Mouse (Mus musculus) gastrocnemius, postnatal 36 days (tissue): ENCODE data around the gene Atad3a. TPM values are rescaled to one million over a fixed set of nuclear protein-coding genes. Genes with fewer than 3 reads are reported as not detected.

Source experiments
- DNase-seq, 2 experiments: peaks; one replicate each; pipeline ENCODE4 v3.0.0; 2022
- intact Hi-C: fragments of 180-260 bp; cut with DNase I; formaldehyde crosslinking; loops from one replicate; pipeline ENCODE4 v1.15.1; 2025
- total RNA-seq, 2 experiments: library from RNA; stranded (reverse); gene quantifications; 2 replicates each; pipeline ENCODE4 v1.2.3; 2021

Atad3a gene
- total RNA-seq, 2 experiments from 2014 or later = 23.7 to 26.6 TPM

DNA sequence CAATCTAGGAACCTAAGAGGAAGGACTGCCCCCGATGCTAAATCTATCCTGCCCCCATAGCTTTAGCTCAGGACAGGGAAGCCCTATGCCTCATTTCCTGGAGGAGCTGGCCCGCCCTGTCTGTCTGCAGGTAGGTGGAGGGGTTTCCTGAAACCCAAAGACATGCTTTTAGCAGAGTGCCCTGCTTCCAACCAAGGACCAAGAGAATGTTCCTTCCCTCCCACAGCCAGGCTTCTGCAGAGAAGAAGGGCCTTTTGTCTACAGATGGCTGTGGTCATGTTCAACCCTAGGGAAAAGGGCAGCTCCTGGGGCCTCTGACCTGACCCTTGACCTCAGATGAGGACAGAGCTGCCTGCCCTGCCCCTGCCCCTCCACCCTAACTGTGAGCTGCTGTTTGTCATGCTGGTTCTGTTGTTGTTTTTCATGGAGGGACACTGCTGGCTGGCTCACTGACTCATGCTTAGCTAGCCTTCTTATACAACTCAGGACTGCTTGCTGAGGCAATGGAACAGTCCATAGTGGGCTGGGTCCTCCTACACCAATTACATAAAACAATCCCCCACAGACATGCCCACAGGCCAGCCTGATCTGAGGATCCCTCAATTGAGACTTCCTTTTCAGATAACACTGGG lies 15.9 kb upstream of the Atad3a start:
- no peak for DNase-seq
- intact Hi-C loops = no loop called here

DNA sequence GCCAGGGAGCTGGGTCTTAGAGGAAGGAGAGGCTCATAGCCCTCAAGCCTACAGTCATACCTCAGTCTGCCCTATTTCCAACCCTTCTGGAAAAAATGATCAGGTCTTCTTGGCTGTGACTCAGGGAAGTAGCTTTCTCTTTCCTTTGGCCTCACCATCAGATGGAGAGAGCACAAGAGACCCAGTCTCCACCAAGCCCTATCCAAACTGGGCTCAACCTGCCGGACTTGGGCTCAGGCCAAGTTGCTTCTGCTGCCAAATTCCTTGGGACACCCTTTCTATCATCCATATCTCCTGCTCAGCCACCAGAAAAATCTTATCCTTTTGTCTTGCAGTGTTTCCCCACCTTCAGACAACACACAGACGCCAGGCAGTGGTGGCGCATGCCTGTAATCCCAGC lies 15.0 kb upstream of the Atad3a start:
- peak; percentile 39 to 46 for DNase-seq
- intact Hi-C loops = no loop called here

DNA sequence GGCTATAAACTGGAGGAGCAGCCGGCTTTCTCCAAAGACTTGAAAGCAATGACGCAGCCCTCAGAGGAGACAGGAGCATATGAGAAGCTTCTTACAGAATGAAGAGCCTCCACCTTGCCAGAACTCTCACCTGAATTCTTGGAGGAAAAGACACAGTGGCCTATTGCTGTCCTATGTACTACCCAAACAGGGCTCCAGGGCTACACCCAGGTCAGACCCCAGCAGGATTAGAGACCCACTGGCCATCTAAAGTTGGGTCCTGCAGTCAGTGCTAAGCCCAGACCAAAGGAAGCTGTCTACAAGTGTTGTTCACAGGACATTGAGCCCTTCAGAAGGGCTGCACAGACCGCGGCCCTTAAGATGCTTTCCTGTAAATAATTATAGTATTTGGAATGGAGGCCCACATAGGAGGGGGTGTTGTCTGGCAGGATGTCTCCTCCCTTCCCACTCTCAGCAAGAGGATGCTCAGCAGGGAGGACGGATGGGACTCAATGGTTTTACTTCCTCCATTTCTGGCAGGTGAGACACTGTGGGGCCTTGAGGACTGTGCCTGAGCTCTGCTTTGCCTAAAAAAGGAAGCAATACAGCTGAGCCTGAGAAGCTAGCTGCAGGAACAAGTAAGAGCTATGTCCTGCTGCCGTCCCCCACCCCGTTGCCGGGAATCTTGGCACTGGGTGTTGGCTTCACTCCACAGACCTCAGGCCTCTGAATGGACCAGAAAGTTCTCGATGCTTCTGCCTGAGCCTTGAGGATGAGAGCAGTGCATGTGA lies 14.3 kb upstream of the Atad3a start:
- intact Hi-C loops = no loop called here
- DNase-seq = peak; percentile 62 to 64

DNA sequence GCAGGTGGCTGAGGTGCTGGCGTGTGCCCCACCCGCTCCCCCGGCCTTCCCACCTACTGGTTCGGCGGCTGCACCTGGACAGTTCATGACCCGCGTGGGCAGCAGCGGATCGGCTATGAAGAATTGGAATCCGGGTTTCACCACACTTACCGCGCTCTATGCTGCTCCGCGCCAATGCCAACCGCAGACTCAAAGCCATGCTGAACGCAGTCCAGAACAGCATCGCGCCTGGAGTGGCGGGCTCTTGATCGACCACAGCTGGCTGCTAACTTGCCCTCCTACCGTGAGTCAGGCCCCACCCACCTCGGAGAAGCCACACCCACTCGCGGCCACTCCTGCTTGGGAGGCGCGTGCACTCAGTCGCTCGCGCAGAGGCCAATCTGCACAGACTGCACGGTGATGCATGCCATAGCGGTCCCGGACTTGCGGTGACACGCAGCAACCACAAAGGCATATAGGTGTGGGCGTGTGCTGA lies 13.4 kb upstream of the Atad3a start, which contains the start of gene Vwa1:
Gene Vwa1, minus strand, starts transcription at position 419 of the 475 bp plus-strand sequence.
- intact Hi-C loops = no loop called here
- DNase-seq = peak; percentile 87 to 93

DNA sequence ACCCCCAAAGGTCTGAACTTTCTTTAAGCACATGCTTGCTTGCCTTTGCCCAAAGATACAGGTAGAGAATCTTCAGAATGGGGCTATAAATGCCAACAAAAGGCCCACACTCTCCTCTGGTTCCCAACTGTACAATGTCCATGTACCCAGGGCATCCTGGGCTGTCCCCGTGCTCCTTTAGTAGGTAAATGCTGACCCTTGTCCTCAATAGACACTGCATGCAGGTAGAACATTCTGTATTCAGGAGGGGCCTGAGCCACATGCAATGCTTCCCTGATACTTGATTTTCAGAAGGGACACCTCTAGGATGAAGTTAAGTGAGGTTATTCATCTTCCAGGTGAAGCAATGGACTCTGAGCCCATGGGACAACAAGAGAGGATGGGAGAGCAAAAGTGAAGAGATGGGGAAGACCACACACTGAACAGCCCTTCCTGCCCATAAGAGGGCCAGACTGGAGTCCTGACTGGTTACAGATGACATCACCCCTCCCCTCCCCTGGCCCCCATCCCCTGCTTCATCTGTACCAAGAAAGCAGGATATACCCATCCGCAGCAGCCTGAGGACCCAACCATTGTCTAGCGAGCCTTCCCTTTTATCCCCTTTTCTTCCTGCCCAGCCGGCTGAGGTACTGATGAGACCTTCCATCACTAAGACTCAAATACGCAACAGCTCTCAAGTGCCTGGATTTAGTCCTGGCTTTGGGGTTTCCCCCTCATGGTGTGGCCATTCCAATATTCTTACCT lies 12.6 kb upstream of the Atad3a start:
- no peak for DNase-seq
- intact Hi-C loops = no loop called here

DNA sequence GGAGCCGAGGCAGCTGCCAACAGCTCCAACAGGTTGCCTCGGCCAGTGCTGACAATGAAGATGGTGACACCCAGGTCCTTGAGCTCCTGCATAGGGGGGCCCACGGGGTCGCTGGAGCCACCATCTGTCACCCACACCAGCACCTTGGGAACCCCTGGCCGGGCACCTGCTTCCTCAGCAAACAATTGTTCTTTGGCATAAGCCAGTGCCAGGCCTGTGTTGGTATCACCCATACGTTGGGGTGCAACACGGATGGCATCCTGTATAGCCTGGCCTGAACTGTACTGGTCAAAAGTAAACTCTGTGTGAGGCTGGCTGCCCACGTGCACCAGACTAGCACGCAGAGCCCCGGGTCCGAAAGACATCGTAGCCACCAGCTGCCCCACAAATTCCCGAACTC lies 11.9 kb upstream of the Atad3a start:
- intact Hi-C loops = no loop called here
- no peak for DNase-seq

DNA sequence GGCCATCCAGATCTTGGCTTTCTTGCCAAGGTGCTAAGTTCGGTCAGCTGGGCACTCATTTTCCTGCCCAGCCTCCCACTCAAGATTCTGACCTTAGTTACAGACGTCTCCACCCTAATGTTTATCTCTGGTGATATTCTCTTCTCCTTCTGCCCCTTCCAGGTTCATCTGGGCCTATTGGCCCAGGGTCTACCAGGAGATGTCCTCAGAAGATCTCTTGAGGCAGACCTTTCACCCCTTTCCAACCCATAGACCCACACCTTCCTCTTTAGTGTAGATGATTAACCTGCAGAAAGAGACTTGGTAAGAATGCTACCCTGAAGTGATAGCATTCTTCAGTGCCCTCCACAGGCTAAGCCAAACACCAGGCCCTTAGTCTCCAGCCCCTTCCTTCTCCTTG lies 10.8 kb upstream of the Atad3a start:
- no peak for DNase-seq
- intact Hi-C loops = no loop called here

DNA sequence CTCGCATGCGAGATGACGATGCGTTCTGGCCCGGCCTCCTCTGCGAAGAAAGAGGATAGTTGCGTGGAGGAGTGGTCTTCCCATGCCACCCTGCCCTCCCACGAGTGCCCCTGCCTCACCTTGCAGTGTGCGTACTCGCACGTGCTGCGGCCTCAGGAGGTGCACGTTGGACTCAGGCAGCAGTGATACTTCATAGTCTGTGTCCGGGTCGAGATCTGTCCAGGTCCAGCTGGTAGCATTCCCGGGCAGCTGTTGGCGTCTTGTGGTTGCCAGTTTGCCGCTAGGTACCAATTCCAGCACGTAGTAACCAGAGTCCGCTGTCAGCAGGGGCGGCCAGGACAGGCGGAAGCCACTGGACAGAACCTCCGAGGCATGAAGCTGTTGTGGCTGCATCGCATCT lies 9.7 kb upstream of the Atad3a start:
- intact Hi-C loops = loop anchor here (1.0 kb wide), 1 partner anchor 13 kb away; no protein-coding TSS in a partner anchor
- DNase-seq = peak; percentile 62 to 75

DNA sequence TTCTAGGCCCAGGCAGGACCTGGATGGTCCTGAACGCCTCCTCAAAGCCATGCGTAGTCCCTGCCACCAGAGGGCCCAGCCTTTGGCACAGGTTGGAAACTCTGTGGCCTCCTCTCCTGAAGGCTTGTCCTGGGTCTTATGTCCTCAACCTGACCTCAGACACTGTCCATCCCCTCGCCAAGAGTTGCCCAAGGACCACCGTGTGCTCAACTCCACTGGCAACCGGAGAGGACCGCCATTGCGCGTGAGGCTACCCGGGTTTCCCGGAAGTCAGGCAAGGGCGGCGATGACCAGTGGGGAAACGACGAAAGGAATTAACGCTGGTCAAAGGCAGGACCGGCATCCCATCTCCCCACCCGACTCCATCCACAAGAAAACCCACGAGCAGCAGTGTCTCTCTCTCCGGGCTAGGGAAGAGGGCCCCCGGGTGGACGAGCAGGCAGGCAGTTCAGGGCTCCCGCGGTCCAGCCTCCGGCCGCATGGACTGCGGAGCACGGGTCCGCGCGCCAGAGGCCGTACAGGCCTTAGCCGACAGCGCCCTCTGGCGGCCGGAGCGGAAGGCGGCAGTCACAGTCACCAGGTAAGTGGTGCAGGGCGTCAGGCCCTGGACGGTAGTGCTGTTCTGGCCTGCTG lies 9.1 kb upstream of the Atad3a start:
- peak; percentile 87 to 90 for DNase-seq
- intact Hi-C loops = loop anchor here (1.0 to 5.0 kb wide), 2 partner anchors 13 to 48 kb away; no protein-coding TSS in a partner anchor

DNA sequence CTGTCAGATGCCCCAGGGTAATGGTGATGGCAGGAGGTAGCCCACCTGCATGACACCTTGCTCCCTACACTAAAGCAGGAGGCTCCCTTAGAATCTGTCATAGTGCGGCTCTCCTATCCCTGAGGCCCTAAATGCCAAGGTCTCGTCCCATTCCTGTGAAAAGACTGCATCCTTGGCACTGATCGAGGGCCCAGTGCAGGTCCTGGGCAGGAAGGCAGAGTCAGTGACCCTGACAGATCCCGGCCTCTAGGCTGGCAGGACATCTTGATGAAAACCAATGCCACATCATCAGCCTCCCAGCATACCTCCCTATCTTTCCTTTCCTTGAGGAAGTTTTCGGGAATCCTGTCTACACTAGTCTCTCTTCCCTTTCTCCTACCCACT lies 8.6 kb upstream of the Atad3a start:
- no peak for DNase-seq
- intact Hi-C loops = loop anchor here (5.0 kb wide), 1 partner anchor 47 kb away; no protein-coding TSS in a partner anchor

DNA sequence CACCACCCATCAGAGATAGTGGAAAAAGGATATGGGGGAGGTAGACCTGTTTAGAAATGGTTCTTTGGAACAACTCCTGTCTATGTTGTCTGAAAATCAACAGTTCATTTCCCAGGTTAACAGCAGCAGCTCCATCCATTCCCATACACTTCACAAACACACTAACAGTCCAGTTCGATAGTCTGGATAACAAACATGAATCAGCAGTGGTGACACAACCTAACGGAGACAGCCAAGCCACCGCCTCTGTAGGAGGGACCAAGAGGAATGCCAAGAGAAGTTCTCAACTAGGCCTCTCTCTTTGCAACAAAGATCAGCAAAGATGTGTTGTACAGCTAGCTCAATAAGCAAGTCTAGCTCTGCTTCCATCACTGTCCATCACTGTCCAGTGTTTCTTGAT lies 1.5 kb upstream of the Atad3a start:
- intact Hi-C loops = no loop called here
- no peak for DNase-seq

DNA sequence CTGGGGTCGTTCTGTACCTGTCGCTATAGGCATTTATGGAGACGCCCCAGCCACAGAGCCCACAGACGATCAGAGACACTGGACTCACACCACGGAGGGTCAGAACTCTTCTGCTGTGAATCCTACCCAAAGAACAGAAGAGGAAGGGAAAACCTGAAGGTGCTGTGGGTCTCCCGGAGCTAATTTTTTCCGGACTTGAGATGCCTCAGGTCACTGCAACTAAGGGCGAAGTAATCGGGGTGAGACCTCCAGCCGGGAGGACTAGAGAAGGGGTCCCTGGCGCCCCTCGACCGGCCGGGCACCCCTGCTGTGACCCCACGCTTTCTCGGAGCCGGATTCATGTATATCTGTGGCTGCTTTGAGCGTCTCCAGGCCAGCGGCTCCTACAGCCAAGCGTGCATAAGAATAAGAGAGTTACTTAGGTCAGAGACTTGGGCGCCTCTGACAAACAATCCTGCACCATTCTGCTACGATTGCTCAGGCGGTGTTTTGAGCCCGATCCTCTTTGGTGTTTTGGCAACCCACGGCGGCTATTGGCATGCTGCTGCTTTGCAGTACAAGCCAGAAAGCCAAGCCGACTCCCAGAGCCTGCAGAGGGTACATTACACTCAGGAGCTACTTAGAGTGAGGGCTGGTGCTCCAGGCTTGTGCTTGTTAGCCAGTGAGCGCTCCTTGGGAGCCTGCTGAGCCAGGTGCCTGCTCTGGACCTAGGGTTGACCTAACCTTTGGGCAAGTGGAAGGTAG lies 635 bp upstream of the Atad3a start:
- DNase-seq = no peak
- intact Hi-C loops = no loop called here

DNA sequence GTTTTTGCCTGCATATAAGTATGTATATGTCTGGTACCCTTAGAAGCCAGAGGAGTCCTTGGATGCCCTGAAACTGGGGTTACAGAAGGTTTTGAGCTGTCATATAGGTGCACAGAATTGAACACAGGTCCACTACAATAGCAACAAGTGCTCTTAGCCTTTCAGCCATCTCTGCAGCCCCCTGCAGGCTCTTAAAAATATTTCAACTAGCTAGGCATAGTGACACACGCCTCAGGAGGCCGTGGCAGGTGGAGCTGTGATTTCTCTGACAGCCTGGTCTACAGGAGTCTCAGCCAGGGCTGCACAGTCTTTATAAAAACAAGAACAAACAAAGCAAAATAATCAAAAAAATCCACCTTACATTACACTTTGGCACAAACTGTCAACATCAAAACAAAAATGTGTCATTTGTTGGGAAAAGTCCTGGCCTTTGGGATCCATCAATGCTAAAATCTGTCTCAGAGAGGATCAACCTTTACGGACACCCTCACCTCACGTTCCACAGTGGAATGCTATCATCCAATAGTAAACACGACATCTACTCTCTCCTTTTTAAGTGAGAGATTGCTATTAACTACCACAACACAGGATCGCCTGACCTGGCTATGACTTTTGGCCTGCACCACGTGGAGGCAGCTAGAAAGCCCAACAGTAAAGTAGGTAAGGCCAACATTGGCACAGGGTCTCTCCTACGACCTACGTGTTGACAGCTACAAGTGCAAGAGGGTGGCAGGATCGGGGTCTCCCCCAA lies 856 bp downstream of the Atad3a start:
- DNase-seq = no peak
- intact Hi-C loops = no loop called here

DNA sequence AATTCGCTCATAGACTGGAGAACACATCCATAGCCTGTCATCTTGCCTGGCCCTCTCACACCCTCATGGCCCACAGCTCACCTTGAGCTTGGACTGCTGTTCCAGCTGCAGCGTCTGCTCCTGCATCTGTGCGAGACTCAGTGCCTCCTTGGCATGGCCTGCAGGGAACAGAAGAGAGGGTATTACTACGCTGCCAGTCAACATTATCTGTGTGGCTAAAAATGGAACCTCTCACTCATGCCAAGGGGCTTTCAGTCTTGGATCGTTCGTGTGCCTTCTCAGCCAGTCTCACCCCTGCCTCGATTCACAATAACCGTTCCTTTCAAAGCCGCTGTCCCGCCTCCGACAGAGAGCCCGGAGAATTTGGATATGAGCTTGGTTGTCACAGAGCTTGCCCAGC lies 3.9 kb downstream of the Atad3a start:
- no peak for DNase-seq
- intact Hi-C loops = no loop called here

DNA sequence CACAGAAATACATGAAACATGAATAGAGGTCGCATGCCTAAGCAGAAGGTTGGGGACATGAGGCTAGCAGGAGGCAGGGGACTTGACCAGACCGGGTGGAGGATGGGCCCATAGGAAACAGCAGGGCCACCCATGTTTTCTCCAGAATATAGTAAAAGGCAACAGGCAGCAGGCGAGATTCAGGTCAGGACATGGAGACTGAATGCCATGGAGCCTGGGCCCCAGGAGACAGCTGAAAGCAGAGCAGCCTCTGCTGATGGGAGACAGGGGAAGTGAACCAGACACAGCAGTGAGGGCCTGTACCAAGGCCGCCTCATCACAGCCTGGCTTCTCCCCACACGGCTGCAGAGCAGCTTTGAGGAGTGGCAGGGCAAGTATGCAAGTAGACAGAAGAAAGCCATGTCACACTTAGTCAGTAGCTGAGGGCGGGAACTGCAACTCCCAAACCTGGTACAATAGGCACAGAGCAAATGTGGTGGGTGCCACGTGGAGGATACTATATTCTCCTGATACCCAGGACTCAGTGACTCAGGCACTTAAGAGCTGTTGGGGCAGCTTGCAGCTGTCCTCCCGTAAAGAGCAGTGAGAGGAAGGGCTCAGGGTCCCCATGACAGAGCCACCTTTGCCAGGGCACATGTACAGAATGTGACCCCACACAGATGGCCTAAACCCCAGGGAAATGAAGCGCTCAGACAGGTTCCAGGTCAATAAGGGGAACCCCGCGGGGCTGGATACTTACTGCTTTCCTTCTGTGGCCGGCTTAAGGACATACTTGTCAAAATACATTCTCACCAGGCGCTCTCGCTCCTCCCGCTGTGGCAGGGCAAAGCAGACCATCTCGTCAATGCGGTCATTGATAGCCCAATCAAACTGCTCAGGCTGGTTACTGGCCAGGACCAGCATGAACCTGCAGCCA lies 14.1 kb downstream of the Atad3a start:
- no peak for DNase-seq
- intact Hi-C loops = no loop called here

DNA sequence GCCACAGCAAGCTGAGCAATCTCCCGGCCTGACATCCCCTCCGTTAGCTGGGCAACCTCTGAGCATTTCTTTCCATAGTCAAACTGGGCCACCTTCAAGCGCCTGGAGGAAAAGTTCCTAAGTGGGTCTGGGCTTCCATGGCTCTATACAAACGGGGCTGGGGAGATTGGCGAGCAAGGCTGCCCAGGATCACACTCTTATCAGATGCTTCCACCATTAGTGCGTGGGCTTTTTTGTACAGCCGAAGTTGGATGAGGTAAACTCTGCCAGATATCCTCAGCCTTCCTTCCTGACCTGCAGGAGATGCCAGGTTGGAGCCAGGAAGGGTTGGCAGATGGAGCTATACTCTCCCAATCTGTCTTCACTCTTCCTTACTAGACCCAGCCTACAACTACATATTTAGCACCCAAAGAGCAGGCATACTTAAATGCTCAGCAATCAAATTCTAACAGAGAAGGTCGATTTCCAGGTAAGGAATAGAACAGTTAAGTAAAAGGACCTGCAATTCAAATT lies 14.8 kb downstream of the Atad3a start:
- DNase-seq = no peak
- intact Hi-C loops = no loop called here

DNA sequence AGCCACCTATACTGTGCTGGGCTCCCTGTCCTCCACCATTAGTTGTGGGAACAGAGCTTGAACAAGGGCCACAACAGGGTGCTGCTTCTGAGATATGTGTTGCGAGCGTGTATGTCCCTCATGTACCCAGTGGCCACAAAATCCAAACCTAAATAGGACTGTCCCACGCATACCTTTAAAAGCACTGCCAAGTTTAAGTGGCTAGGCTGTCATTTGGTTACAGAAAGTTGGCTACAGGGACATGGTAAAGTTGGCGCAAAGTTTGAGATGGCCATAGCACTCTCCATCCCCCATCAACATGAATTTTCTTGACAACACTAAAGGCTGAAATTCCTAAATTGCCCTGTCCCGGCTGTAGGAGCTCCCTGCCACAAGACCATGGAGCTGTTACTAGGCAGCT lies 15.8 kb downstream of the Atad3a start:
- intact Hi-C loops = no loop called here
- no peak for DNase-seq

DNA sequence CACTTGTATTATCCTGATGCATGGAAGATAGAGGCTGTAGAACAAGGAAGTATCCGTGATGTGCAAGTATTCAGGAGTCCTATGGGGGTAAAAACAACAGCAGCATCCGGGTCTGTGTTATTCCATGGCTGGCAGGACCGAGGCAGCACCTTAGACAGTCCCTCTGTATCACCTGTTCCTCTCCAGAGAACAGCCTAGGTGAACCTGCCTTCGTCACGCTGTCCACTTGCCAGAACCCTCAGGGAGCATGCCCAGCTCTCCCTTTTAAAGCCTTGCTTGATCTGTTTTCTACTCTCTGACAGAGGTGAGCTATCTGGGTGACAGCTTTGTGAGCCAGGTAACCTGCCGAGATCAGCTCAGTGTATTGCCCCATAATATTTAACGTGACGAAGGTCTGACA lies 16.4 kb downstream of the Atad3a start:
- DNase-seq = no peak
- intact Hi-C loops = no loop called here
